Mouse (Mus musculus) hindlimb bud, embryonic 11.5 days (tissue): ENCODE data around the gene Rhbdl1.

Source experiments
- DNase-seq: peaks from one replicate; pipeline ENCODE4 v3.0.0-alpha.2; 2012; ENCODE audit warnings: low read depth, low spot score; ENCODE audit errors: extremely low spot score

Gene Rhbdl1

GRCm38 (mm10) chr17:25837076-25837410 lies at the start of gene Rhbdl1:
Gene Rhbdl1, minus strand, starts transcription at chr17:25837295.
- no peak for DNase-seq

DNA sequence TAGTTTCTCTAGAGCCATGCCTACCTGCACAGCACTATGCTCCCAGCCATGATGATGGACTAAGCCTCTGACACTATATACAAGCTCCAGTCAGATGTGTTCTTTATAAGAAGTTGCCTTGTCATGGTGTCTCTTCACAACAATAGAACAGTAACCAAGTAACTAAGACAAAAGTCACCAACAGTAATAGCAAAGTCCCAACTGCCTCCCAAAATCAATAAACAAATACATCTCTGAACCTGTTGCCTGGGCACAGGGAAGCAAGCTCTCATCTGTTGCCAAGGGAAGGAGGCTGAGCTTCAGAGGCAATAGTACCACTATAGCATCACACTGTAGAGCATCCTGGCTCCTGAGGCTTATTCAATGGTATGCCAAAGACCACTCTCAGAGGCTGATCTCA lies 49.7 kb upstream of the Rhbdl1 start:
- DNase-seq = no peak

- no peak for DNase-seq
These were observed 48.5 kb upstream of the Rhbdl1 start for GRCm38 (mm10) chr17:25885636-25886035.

DNA sequence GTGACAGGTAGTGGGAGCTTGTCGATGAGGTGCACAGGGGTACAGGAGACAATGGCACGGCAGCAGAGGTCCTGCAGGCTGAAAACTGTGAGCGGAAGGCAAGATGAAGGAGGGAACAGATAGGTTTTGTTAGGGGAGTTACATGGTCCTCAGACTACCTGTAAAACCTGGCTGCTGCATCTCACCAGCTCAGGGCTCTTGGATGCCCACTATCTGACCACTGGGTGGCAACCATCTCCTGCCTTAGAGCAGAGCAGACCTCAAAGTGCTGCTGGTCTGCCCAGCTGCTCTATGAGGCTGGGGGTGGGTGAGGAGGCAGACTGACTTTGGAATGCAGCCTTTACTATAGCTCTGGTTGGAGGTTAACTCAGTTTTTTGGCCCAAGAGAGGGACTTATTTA lies 46.7 kb upstream of the Rhbdl1 start:
- DNase-seq = no peak

DNA sequence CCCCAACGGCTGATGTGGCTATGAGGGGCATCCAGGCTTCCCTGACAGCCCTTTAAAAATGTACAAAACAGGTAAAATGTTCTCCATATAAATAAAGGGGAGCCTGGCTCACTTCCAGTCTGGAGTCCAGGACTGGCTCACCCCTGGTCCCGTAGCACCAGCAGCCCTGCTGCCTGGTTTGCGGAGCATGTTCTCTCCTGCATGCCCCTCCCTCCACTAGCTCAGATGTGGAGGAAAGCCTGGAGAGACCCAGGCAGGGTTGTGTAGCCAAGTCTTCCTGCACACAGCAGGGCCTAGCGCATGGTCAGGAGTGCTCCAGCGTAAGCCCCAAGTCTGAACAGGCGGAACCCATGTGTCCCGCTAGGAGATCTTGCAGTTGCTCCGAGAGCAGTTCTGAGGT lies 46.2 kb upstream of the Rhbdl1 start:
- no peak for DNase-seq

DNA sequence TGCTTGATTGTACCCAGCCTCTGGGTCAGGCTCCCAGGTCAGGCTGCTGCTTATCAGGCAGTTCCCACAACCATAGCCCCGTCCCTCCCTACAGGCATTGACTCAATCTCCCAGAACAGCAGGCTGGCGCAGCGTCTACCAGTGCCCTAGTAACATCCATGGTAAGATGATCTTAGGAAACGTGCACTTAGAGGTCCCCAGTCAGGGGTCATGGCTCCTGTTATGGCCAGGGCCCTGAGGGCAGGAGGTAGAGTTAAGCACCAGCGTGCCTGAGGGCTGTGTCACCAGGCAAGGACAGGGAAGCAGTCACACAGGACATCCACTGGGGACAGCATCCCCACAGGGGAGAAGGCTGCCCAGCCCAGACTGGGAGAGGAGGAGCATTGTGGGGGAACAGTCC lies 45.2 kb upstream of the Rhbdl1 start:
- no peak for DNase-seq

- no peak for DNase-seq
These were observed 44.6 kb upstream of the Rhbdl1 start for GRCm38 (mm10) chr17:25881691-25882090.

DNA sequence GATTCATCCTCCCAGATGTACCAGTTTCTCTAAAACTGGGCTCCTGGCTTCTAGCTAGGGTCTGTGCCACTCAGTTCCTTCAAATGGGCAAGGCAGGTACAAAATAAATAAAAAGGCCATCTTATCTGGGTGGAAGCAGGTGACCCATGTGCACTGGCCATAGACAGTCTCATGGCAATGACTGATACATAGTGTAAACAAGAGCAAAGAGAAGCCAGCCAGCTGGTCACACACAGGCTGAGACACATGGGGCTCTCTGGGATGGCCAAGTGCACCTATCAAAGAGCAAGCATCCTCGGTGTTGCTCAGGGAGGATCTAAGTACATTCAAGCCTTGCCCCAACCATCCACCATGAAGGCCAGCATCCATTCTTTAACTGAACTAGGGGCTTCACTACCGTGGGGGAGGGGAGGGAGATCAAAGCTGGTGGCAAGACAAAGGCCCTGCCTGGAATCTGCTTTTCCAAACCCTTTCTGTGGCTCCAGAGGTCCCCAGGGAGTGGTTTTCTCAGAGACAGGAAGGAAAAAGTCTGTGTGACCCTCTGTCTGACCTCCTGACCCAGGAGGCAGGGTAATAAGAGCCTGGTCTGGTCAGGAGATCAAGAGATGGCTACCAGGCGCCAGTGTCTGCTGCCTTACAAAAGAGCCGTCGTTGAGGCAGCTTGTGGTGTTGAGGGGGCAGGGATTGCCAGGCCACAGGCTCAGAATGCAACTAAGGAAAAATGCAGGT lies 44.0 kb upstream of the Rhbdl1 start:
- no peak for DNase-seq

- DNase-seq = no peak
These were observed 43.3 kb upstream of the Rhbdl1 start, which contains the start of gene Wfikkn1 for GRCm38 (mm10) chr17:25880196-25880910. Gene Wfikkn1, minus strand, starts transcription at chr17:25880858.

DNA sequence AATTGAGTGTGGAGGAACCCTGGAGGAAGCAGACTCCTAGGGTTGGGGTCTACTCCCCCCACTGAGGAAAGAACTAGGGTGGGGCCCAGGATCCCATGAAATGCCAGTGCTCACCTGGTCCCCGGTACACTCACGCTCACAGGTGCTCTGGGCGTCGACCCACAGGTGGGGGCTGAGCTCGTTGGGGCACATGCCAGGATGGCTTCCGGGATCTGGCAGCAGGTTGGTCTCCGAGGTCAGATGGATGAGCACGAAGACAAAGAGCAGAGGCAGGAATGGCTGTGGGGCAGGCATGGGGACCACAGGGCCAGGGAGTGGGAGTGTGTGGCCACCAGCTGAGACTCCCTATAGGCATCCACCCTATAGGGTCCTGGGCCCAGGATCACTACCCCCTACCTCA lies 42.7 kb upstream of the Rhbdl1 start:
- DNase-seq = no peak

GRCm38 (mm10) chr17:25879261-25879660 lies 42.2 kb upstream of the Rhbdl1 start:
- DNase-seq = no peak

- no peak for DNase-seq
These were observed 41.6 kb upstream of the Rhbdl1 start for GRCm38 (mm10) chr17:25878611-25879180.

DNA sequence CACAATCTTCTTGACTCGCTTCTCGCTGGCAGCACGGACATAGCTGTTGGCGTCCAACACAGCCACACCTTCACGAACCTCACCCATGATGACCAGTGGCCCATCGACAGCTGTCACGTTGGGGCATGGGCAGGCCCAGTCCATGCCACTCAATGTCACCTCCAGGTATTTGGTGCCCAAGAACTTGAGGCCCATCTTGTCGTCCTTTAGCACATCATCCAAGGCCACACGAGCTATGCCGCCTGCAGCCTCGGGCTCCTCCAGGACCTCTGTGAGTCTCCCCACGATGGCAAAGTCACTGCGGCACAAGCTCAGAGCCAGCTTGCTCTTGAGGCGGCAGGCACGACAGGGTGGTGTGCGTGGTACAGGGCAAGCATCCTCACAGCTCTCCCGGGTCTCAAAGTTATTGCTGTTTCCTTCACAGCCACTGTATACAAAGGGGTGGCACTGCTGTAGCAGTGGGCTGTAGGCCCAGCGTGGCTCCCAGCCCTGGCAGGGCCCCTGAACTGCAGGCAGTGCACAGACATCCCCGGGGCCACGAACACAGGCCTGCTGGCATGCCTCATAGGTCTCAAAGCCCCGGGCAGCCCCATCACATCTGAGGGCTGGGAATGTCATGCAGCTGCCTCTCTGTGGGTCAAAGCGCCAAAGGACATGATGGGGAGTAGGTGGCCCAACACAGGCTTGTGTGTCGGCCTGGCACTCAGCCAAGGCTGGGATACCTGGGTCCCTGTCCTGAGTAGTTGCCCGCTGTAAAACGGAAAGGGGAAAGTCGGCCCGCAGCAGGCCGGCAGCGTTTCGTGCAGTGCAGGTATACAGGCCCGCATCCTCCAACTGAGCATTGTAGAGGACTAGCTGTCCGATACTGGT lies 40.9 kb upstream of the Rhbdl1 start:
- no peak for DNase-seq

GRCm38 (mm10) chr17:25877025-25877424 lies 39.9 kb upstream of the Rhbdl1 start:
- no peak for DNase-seq

- no peak for DNase-seq
These were observed 39.3 kb upstream of the Rhbdl1 start for GRCm38 (mm10) chr17:25876347-25876915.

GRCm38 (mm10) chr17:25875171-25876136 lies 38.4 kb upstream of the Rhbdl1 start:
- no peak for DNase-seq

DNA sequence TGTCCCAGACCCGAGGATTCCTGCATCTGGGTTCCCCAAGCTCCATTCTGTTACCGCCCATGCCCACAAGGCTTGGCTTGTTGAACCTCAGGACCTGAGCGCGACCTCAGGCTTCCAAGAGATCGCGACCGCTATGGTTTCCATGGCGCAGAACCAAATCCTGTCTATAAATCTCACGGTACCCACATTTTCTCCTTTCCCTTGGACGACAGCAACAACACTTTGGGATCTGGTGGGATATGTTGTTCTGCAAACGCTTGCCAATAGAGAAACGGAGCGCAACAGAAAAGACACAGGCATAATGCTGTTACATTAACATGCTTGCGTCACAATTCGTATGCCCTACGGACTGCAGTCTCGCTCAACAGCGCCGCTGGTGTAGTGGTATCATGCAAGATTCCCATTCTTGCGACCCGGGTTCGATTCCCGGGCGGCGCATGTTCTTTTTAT lies 37.7 kb upstream of the Rhbdl1 start, which contains the start of gene Mettl26:
Gene Mettl26, plus strand, starts transcription at position 354 of the 450 bp plus-strand sequence.
- DNase-seq = peak; percentile 96

DNA sequence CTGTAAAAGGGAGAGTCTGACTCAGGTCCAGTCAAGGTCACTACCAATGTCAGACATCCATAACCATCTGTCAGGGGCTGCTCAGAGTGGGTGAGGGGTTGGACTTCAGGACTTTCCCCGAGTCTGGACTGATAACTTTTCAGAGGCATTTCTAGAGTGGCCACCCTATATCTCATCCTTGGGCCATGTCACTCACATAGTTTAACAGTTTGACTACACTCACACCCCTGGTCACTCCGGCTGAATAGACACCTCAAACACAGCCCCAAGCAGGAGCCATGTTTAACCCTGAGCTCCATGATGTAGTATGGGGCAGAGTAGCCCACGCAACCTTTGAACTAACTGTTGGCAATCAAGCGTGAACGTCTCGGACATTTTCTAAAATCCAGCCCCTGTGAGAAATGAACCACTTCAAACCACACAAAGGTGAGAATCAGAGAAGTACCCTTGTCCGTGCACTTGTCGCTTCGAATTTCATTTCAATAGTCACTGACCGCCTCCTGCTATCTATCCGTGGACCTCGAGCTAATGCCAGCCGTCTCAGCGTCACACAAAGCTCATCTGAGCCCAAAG lies 37.1 kb upstream of the Rhbdl1 start:
- DNase-seq = no peak

DNA sequence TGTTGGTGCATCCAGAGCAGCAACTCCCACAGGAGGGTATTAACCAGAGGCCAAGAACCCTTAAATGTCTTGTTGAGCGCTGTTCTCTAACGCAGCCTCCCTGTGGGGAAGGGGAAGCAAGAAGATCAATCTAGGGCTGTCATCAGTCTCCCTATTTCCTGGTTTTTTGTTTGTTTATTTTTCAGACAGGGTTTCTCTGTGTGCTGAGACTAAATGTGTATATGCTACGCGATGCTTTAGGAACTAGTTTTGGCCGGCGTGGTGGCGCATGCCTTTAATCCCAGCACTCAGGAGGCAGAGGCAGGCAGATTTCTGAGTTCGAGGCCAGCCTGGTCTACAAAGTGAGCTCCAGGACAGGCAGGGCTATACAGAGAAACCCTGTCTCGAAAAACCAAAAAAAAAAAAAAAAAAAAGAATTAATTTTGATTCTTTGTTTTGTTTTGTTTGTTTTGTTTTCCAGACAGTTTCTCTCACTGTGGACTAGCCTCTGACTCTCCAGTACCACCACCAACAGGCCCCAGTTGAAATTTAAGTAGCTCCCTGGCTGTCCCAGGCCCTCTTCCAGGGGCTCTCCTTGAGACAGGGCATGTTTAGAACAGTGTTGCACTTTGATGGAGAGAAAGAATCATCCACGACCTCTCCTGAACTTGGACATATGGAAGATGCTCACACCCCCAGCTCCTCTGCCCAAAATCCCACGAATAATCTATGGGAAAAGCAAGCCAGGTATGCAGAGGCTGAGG lies 36.5 kb upstream of the Rhbdl1 start:
- DNase-seq = no peak
